Mouse (Mus musculus) limb, embryonic 13.5 days (tissue): ENCODE data around the gene Hmga1b. TPM values are rescaled to one million over a fixed set of nuclear protein-coding genes. Genes with fewer than 3 reads are reported as not detected.
"Not testable (repeated sequence)": the region's sequence is repeated elsewhere in the genome, so short reads cannot be mapped to it uniquely, and the experiment has no call there.

Source experiments
- ATAC-seq: fragments of 200-750 bp; cut with Nextera tagmentation; 2 replicates; pipeline ENCODE4 v1.8.0; 2017; ENCODE audit warnings: low read depth, moderate number of reproducible peaks, moderate TSS enrichment; ENCODE audit not compliant: low FRiP score
- H3K27ac ChIP-seq: fragments of 300-500 bp; sonication (generic); 2 replicates; pipeline ENCODE4 v1.5.1; 2015; ENCODE audit warnings: inconsistent platforms, mild to moderate bottlenecking, moderate library complexity
- H3K27me3 ChIP-seq: fragments of 300-500 bp; sonication (generic); 2 replicates; pipeline ENCODE4 v1.6.1; 2015; ENCODE audit warnings: mild to moderate bottlenecking, inconsistent platforms
- H3K36me3 ChIP-seq: fragments of 300-500 bp; sonication (generic); 2 replicates; pipeline ENCODE4 v1.6.1; 2015; ENCODE audit warnings: inconsistent platforms, mild to moderate bottlenecking, moderate library complexity
- H3K4me1 ChIP-seq: fragments of 300-500 bp; sonication (generic); 2 replicates; pipeline ENCODE4 v1.6.1; 2015; ENCODE audit warnings: inconsistent platforms
- H3K4me2 ChIP-seq: fragments of 300-500 bp; sonication (generic); replicated peaks from 2 replicates; pipeline ENCODE4 v1.6.1; 2015; ENCODE audit warnings: inconsistent platforms, mild to moderate bottlenecking, moderate library complexity
- H3K4me3 ChIP-seq: fragments of 300-500 bp; sonication (generic); 2 replicates; pipeline ENCODE4 v1.5.1; 2015; ENCODE audit warnings: moderate library complexity, mild to moderate bottlenecking, inconsistent platforms
- H3K9ac ChIP-seq: fragments of 300-500 bp; sonication (generic); 2 replicates; pipeline ENCODE4 v1.6.1; 2015; ENCODE audit warnings: mild to moderate bottlenecking, inconsistent platforms
- H3K9me3 ChIP-seq: fragments of 300-500 bp; sonication (generic); 2 replicates; pipeline ENCODE4 v1.6.1; 2016; ENCODE audit warnings: inconsistent platforms
- WGBS: fragments of 180-500 bp; shearing (Covaris S2); methylation state at CpG from one replicate; pipeline ENCODE4 v1.1.7; 2015; 5-methylcytosine and 5-hydroxymethylcytosine counted together
- polyA plus RNA-seq: library from polyadenylated mRNA; unstranded; fragments of >200 nt; fragmentation: Nextera tagmentation; extraction: Ambion mirVana; gene quantifications from 2 replicates; pipeline ENCODE4 v1.2.1, GENCODE M21; 2015

Hmga1b gene
- 4.5 and 4.9 TPM in 2 replicates for polyA plus RNA-seq

DNA sequence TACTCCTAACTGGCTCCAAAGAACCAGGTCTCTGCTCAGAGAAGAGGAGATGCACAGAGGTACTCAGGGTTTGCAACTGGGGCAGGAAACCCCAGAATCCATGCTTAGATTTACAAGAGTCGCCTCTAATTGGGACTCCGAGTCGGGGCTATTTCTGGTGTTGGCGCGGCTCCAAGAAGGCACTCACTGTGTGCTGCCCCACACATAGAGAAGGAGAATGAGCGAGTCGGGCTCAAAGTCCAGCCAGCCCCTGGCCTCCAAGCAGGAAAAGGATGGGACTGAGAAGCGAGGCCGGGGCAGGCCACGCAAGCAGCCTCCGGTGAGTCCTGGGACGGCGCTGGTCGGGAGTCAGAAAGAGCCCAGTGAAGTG is at the start of gene Hmga1b:
Hmga1b (plus strand) TSS at position 123 of the 370 bp plus-strand sequence.
- H3K36me3 ChIP-seq, H3K9ac ChIP-seq, H3K4me1 ChIP-seq, ATAC-seq, H3K27ac ChIP-seq, H3K4me3 ChIP-seq: not testable (repeated sequence)
- Histone ChIP-seq H3K4me2 (peak within 1 kb of the TSS; percentile 41), H3K9me3 (peaks cover 17% of the 10 kb centered on the region), H3K27me3 (peaks cover 14% of the 10 kb centered on the region)
- 12% methylated on average over 14 of the region's 14 CpGs for WGBS

DNA sequence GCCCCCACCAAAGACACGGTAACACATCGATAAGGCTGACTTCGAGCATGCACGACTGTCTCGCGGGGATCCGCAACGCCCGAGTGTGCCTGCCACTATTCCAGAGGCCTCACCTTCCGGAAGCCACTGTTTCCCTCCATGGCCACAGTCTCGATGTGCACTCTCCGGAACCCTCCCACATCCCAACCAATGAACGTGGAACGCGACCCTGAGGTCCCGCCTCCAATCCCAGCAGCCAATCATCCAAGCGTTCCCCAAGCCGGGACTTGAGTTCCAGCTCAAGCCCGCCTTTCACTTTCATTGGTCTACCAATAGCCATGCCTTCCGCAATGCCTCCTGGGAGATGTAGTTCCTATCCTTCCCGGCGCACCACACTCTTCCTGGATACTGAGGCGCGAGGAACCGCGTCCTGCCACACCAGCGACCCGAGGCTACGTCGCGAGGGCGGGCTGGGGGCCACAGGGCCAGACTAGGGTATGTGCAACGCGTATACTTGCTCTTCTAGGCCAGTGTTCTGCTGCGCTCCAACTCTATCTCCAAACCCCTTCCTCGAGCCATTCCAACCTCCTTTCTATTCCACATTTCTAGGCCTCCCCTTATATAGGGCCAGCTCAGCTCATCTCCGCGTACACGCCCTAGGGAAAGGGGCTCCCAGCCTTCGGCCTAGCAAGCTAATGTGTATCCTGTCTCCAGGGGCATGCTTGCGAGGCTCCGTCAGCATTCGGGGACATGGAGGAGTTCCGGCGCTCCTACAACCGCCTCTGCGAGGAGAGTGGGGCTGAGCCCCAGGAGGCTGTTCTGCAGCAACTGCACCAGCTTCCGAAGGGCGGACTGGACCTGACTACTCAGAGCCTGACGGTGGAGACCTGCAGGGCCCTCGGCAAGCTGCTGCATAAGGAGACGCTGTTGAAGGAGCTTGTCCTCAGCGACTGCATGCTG is 48.7 kb upstream of the Hmga1b start, which contains the start of the genes Cenpx and Lrrc45:
Cenpx (minus strand) TSS at position 159 of the 939 bp plus-strand sequence.
Lrrc45 (plus strand) TSS at position 346 of the 939 bp plus-strand sequence.
- ATAC-seq = peak; percentile 97
- peak within 1 kb of the TSS; percentile 83 for H3K9ac ChIP-seq
- H3K4me1 ChIP-seq = peaks cover 41% of the 10 kb centered on the region
- peak within 1 kb of the TSS; percentile 99 for H3K4me2 ChIP-seq
- no peaks in the 10 kb centered on the region for H3K9me3 ChIP-seq
- peaks cover 65% of the 10 kb centered on the region for H3K36me3 ChIP-seq
- no peaks in the 10 kb centered on the region for H3K27me3 ChIP-seq
- WGBS = 2% methylated on average over 53 of the region's 53 CpGs
- H3K27ac ChIP-seq = peak within 1 kb of the TSS; percentile 75; the same call in 1 of the 2 replicates
- H3K4me3 ChIP-seq = peak within 1 kb of the TSS; percentile 69

DNA sequence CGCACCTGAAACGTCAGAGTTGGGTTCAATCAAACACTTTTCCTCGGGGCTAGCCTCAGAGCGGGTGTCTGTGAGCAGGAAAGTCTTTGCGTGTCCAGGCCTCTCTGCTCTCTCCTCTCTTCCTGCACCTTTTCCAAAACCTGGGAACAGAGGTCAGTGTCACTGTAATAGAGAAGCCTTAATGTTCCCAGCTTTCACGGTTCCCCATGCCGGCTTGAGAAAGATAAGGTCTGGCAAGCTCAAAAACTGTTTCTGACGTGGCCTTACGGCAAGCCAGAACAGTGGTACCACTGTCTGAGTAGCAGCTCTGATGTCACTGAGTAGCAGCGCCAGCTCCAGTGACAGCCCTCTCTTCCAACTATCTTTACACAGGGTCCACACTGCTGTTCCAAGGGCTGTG is 48.0 kb upstream of the Hmga1b start:
- peaks cover 36% of the 10 kb centered on the region for H3K4me1 ChIP-seq
- peaks cover 65% of the 10 kb centered on the region for H3K36me3 ChIP-seq
- H3K4me2 ChIP-seq = peak overlapping the region; percentile 99
- 61% methylated on average over 10 of the region's 10 CpGs for WGBS
- no peak overlapping the region for H3K27ac ChIP-seq
- H3K27me3 ChIP-seq = no peaks in the 10 kb centered on the region
- no peak for ATAC-seq
- peak overlapping the region; percentile 69 for H3K4me3 ChIP-seq
- no peaks in the 10 kb centered on the region for H3K9me3 ChIP-seq
- peak overlapping the region; percentile 83 for H3K9ac ChIP-seq

DNA sequence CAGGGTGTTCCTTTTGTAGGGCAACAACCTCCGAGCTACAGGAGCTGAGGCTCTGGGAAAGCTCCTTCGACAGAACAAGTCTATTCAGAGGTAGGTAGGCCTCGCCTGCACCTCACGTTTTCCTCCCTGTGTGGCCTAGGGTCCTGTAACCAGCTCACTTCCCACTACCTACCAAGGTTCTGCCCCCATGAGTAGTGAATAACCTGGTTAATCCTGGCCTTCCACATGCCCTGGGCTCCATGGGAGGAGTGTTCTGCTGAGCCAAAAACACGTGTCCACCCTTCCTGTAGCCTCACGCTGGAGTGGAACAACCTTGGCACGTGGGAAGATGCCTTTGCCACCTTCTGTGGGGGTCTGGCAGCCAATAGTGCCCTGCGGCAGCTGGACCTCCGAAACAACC is 47.5 kb upstream of the Hmga1b start:
- Histone ChIP-seq H3K4me1 (peaks cover 35% of the 10 kb centered on the region), H3K4me2 (peak overlapping the region; percentile 99), H3K36me3 (peaks cover 65% of the 10 kb centered on the region), H3K9me3 (no peaks in the 10 kb centered on the region), H3K4me3 (peak overlapping the region; percentile 69; the same call in 1 of the 2 replicates), H3K27me3 (no peaks in the 10 kb centered on the region), H3K9ac (peak overlapping the region; percentile 83), H3K27ac (no peak overlapping the region)
- no peak for ATAC-seq
- 90% methylated on average over 9 of the region's 9 CpGs for WGBS

DNA sequence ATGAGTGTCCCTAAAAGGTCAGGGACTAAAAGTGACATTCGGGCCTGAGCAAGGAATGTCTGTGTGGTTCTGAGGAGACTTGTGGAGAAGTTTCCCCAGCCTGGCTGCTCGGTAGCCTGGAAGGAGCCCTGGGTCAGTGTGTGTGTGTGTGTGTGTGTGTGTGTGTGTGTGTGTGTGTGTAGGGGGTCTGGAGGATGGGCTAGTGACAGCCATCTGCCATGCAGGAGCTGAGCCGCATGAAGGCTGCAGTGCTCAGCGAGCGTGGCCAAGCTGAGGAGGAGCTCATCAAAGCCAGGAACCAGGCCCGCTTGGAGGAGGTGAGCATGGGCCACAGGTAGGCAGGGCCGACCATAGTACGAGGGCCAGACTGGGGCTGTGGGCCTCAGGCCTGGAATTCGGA is 43.4 kb upstream of the Hmga1b start:
- Histone ChIP-seq H3K27ac (no peak overlapping the region), H3K9me3 (no peaks in the 10 kb centered on the region), H3K9ac (0 out of 2 replicates have a peak overlapping the region, but pooled peaks have one; percentile 35), H3K4me2 (no peak overlapping the region), H3K4me1 (peaks cover 27% of the 10 kb centered on the region), H3K27me3 (peaks cover 7% of the 10 kb centered on the region), H3K4me3 (no peak overlapping the region), H3K36me3 (peaks cover 52% of the 10 kb centered on the region)
- 90% methylated on average over 9 of the region's 9 CpGs for WGBS
- no peak for ATAC-seq

DNA sequence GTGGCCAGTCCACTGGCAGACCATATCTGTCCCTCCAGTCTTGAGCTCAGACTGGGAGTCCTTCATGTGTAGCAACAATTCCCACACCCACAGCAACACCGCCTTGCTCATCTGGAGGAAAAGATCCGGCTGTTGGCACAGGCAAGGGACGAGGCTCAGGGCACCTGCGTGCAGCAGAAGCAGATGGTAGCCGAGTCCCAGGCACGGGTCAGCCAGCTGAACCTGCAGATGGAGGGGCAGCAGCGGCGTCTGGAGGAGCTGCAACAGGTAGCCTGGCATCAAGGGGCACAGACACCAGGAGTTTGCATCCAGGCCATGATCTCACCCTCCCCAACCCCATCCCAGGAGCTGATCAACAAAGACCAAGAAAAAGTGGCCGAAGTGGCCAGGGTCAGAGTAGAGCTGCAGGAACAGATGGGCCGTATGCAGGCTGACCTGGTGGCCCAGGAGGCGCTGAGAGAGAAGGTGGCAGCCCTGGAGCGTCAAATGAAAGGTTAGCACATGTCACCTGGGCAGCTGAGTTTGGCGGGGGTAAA is 42.7 kb upstream of the Hmga1b start:
- no peak for ATAC-seq
- H3K4me2 ChIP-seq = 0 out of 2 replicates have a peak overlapping the region, but pooled peaks have one; percentile 99
- no peak overlapping the region for H3K27ac ChIP-seq
- peaks cover 20% of the 10 kb centered on the region for H3K4me1 ChIP-seq
- no peaks in the 10 kb centered on the region for H3K9me3 ChIP-seq
- WGBS = 87% methylated on average over 13 of the region's 13 CpGs
- H3K9ac ChIP-seq = no peak overlapping the region
- H3K4me3 ChIP-seq = no peak overlapping the region
- H3K27me3 ChIP-seq = peaks cover 7% of the 10 kb centered on the region
- peaks cover 52% of the 10 kb centered on the region for H3K36me3 ChIP-seq

DNA sequence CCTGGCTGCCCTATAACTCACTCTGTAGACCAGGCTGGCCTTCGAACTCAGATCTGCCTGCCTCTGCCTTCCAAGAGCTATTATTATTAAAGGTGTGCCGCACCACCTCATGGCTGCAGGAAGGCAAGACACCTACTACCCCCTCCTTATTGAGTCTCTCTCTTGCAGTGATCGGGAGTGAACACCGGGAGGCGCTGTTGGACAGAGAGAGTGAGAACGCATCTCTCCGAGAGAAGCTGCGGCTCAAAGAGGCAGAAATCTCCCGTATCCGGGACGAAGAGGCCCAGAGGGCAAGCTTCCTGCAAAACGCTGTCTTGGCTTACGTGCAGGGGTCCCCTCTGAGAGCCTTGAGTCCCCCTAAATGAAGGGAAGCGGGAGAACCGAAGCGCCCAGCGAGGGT is 42.1 kb upstream of the Hmga1b start:
- WGBS = 11% methylated on average over 17 of the region's 17 CpGs
- H3K27me3 ChIP-seq = peaks cover 7% of the 10 kb centered on the region
- peaks cover 19% of the 10 kb centered on the region for H3K4me1 ChIP-seq
- ATAC-seq = 0 out of 2 replicates have a peak, but pooled peaks have one; percentile 6
- H3K4me3 ChIP-seq = peak overlapping the region; percentile 64
- peaks cover 51% of the 10 kb centered on the region for H3K36me3 ChIP-seq
- H3K9me3 ChIP-seq = no peaks in the 10 kb centered on the region
- H3K27ac ChIP-seq = no peak overlapping the region
- H3K9ac ChIP-seq = peak overlapping the region; percentile 76
- H3K4me2 ChIP-seq = peak overlapping the region; percentile 99

DNA sequence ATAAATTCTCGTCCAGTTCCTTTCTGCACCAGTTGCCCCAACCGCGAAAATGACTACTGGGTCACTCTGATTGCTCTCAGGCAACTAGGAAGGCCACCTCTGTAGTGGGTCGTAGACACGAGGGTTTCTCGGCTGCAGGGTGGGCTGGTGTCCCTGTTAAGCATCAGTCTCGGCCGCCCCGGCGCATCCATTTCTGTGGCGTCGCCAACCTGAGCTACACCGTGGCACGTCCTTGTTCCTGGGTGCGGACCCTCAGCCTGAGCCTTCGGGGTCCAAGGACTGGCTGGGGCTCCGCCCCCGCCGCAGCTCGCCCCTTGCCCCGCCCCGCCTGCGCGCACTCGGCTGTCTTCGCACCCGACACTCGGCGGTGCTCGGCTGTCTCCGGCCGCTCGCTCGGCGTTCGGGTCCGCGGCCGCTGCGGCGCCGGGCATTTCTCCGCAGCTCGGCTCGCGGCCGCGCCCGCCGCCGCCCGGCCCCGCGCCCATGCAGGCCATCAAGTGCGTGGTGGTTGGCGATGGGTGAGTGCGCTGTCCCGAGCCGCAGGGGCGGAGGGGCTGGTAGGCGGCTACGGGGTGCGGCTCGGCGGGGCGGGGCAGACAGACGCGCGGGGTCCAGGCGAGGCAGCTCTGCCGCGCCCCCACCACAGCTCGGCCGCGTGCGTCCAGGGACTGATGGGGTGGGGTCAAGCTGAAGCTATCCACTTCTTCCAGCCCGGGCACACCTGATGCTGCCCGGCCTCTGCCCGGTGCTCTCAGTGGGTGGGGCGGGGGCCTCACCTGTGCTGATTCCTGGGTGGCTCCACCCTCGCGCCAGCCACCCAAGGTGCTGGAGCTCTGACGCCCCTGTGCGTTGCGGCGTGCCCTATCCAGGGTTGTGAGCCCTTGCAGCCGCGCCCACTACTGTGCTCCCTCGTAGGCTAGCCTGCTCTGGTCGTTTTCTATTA is 41.2 kb upstream of the Hmga1b start, which contains the start of gene Rac3:
Rac3 (plus strand) TSS at position 347 of the 943 bp plus-strand sequence.
- H3K4me3 ChIP-seq = peak within 1 kb of the TSS; percentile 64
- H3K27ac ChIP-seq = no peak within 1 kb of the TSS; the same call in 1 of the 2 replicates
- under 1% methylated on average over 76 of the region's 90 CpGs for WGBS
- peaks cover 23% of the 10 kb centered on the region for H3K4me1 ChIP-seq
- peak; percentile 86 for ATAC-seq
- no peaks in the 10 kb centered on the region for H3K9me3 ChIP-seq
- peaks cover 12% of the 10 kb centered on the region for H3K27me3 ChIP-seq
- H3K4me2 ChIP-seq = peak within 1 kb of the TSS; percentile 99
- peak within 1 kb of the TSS; percentile 76 for H3K9ac ChIP-seq
- H3K36me3 ChIP-seq = peaks cover 43% of the 10 kb centered on the region

DNA sequence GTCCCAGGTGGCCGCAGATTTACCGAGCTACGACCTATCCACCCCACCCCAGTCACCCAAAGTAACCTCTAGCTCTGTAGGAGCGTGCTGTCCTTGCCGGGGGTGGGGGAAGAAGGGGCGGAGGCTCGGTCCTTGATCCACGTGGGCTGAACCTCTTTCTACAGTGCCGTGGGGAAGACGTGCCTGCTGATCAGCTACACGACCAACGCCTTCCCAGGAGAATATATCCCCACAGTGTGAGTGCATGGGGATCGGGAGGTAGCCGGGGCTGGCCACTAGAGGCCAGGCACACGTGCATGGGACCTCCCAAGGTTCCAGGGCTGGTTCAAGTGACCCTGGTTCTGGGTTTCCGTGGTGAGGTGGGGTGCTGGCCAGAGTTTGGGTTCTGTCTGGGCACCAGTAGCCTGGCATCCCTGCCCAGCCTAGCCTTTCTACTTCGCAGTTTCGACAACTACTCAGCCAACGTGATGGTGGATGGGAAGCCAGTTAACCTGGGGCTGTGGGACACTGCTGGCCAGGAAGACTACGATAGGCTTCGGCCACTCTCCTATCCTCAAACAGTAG is 40.4 kb upstream of the Hmga1b start:
- Histone ChIP-seq H3K36me3 (peaks cover 36% of the 10 kb centered on the region), H3K4me2 (peak overlapping the region; percentile 99), H3K9ac (peak overlapping the region; percentile 76), H3K9me3 (no peaks in the 10 kb centered on the region), H3K27ac (no peak overlapping the region), H3K4me1 (peaks cover 28% of the 10 kb centered on the region), H3K27me3 (peaks cover 12% of the 10 kb centered on the region), H3K4me3 (peak overlapping the region; percentile 64)
- no peak for ATAC-seq
- WGBS = 20% methylated on average over 21 of the region's 21 CpGs

DNA sequence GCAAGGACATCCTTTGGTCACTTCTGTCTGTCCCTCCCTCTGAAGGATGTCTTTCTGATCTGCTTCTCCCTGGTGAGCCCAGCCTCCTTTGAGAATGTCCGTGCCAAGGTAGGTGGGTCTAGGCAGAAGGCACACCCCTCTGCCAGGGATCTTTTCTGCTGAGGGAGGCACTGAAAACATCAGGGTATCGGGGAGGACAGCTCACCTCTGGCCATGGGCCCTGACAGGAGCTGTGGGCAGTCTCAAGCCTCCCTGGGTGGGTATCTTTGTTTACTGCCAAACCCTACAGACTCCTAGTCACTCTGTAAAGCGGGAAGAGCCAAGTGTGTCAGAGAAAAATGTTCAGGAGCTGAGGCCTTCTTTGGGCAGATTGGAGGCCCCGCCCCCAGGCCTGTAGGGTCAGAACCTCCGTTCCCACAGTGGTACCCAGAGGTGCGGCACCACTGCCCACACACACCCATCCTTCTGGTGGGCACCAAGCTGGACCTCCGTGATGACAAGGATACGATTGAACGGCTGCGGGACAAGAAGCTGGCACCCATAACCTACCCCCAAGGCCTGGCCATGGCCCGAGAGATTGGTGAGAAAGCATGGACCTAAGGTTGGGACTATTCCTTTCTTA is 39.7 kb upstream of the Hmga1b start:
- Histone ChIP-seq H3K27me3 (peaks cover 12% of the 10 kb centered on the region), H3K9ac (peak overlapping the region; percentile 76; the same call in 1 of the 2 replicates), H3K4me2 (peak overlapping the region; percentile 99), H3K9me3 (no peaks in the 10 kb centered on the region), H3K27ac (no peak overlapping the region), H3K4me1 (peaks cover 28% of the 10 kb centered on the region), H3K36me3 (peaks cover 29% of the 10 kb centered on the region), H3K4me3 (no peak overlapping the region)
- ATAC-seq = no peak
- WGBS = 87% methylated on average over 11 of the region's 11 CpGs

DNA sequence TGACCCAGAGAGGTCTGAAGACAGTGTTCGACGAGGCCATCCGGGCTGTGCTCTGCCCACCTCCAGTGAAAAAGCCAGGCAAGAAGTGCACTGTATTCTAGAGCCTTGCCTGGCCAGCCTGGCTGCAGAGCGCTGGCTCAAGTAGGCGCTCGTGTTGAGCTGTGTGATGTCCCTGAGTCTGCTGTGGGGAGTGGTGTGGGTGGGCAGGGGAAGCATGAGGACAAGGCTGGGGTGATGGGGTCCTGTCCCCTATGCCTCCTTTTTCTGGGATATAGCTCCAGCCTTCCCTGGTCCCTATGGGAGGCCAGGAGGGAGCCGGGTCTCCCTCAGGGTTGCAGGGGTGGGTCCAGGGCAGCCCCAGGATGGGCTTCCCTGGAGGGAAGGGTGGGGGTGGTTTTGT is 39.1 kb upstream of the Hmga1b start:
- Histone ChIP-seq H3K4me3 (no peak overlapping the region), H3K4me1 (peaks cover 28% of the 10 kb centered on the region), H3K9ac (peak overlapping the region; percentile 43), H3K9me3 (no peaks in the 10 kb centered on the region), H3K27ac (no peak overlapping the region), H3K36me3 (peaks cover 22% of the 10 kb centered on the region), H3K4me2 (no peak overlapping the region), H3K27me3 (peaks cover 12% of the 10 kb centered on the region)
- ATAC-seq = no peak
- 83% methylated on average over 7 of the region's 7 CpGs for WGBS
